In genomic region chr17:31655366-31655765, GRCm38 (mm10) we compare ENCODE assay signal across 18 mouse cellular contexts. TPM values are rescaled to one million over a fixed set of nuclear protein-coding genes. Genes with fewer than 3 reads are reported as not detected.
DNase-seq lines count a peak whose midpoint lies in the region; ATAC-seq and TF ChIP-seq lines count a peak whose summit lies in the region.
"Had no signal": no experiment of that assay in that cellular context is flagged by ENCODE, and none has a peak within 500 bp of the region (broad histone marks: within the 10 kb centered on the region; RNA-seq: fewer than 3 reads in every experiment).

No protein-coding gene starts in this region.

- peaks cover 43% of the 10 kb centered on the region for H3K36me3 ChIP-seq in liver, adult 2 months (ENCODE audit: control insufficient read depth, insufficient read depth, low read length)
- peaks cover 67% of the 10 kb centered on the region for H3K36me3 ChIP-seq in liver, embryonic 15.5 days (replicated peaks)
- H3K36me3 ChIP-seq in lung, postnatal 0 days (ENCODE audit: insufficient read depth, low read length) = peaks cover 32% of the 10 kb centered on the region; the same call in 1 of the 2 replicates

- no peak for DNase-seq in gastrocnemius, adult 2 months
- no peak for DNase-seq in gastrocnemius, postnatal 25 days
- peak; percentile 91 for DNase-seq in liver, adult 2 months (ENCODE audit: extremely low read depth, low read depth, low spot score)
- DNase-seq in liver = no peak
- peak; percentile 34 for DNase-seq in Patski (ENCODE audit: low read depth, low spot score)
- DNase-seq in lung, postnatal 0 days (ENCODE audit: low spot score) = no peak
- DNase-seq: heart, adult 11 months; layer of hippocampus, adult 9-11 months; lung, adult 2 months; spleen, adult 18-20 months had no signal

- peak overlapping the region; percentile 18; the same call in 1 of the 2 replicates for H3K4me2 ChIP-seq in liver, embryonic 15.5 days
- H3K4me2 ChIP-seq in lung, postnatal 0 days (replicated peaks; ENCODE audit: low read depth, low read length) = no peak overlapping the region

- peak overlapping the region; percentile 5 for H3K9ac ChIP-seq in liver, adult 2 months (ENCODE audit: low read depth, low read length)
- no peak overlapping the region for H3K9ac ChIP-seq in liver, embryonic 15.5 days
- no peak overlapping the region for H3K9ac ChIP-seq in lung, postnatal 0 days (replicated peaks; ENCODE audit: low read depth)

- intact Hi-C loops in gastrocnemius, adult 2 months (cut with DNase I) = loop anchor here (5.0 kb wide), 1 partner anchor 88 kb away; no protein-coding TSS in a partner anchor

- H3K27me3 ChIP-seq in liver, adult 2 months (ENCODE audit: control insufficient read depth, insufficient read depth, low read length) = no peaks in the 10 kb centered on the region
- H3K27me3 ChIP-seq in Patski = no peaks in the 10 kb centered on the region
- no peaks in the 10 kb centered on the region for H3K27me3 ChIP-seq in liver, embryonic 15.5 days
- no peaks in the 10 kb centered on the region for H3K27me3 ChIP-seq in lung, postnatal 0 days (replicated peaks; ENCODE audit: insufficient read depth, low read length)

- no peak for TF ChIP-seq POLR2A in liver, adult 2 months (IDR thresholded peaks at IDR 0.05; ENCODE audit: extremely low read depth, insufficient read depth, low read length)

- CTCF ChIA-PET in Patski (lab: Charles Lee) = interaction anchor here (1.0 to 1.3 kb wide), 2 partner anchors 44 to 136 kb away, joined by 3 read pairs; partner anchors contain the start of gene Wdr4

- WGBS in liver, adult 2 months = 21% methylated on average over 4 of the region's 4 CpGs
- 70% methylated on average over 4 of the region's 4 CpGs for WGBS in liver, embryonic 15.5 days (ENCODE audit: insufficient replicate concordance)
- 66% methylated on average over 4 of the region's 4 CpGs for WGBS in lung, postnatal 0 days

- peak overlapping the region; percentile 1; the same call in 1 of the 2 replicates for H3K27ac ChIP-seq in gastrocnemius, adult 2 months
- H3K27ac ChIP-seq in liver, adult 2 months (replicated peaks; ENCODE audit: insufficient read depth, low read depth, low read length) = peak overlapping the region; percentile 94
- H3K27ac ChIP-seq in liver, embryonic 15.5 days (replicated peaks) = peak overlapping the region; percentile 49; the same call in 1 of the 2 replicates
- H3K27ac ChIP-seq in lung, postnatal 0 days (ENCODE audit: low read length) = no peak overlapping the region

- in situ Hi-C loops in Patski (cut with MboI; ENCODE audit: low pct_unique_long_range_greater_than_20kb) = no loop called here

- no peak for TF ChIP-seq EP300 in lung, postnatal 0 days (IDR thresholded peaks at IDR 0.05)

- no peak overlapping the region for H3K4me3 ChIP-seq in gastrocnemius, adult 2 months
- H3K4me3 ChIP-seq in liver, adult 2 months (ENCODE audit: insufficient read depth, low read depth, low read length) = no peak overlapping the region
- H3K4me3 ChIP-seq in liver, embryonic 15.5 days (replicated peaks) = no peak overlapping the region
- H3K4me3 ChIP-seq in lung, postnatal 0 days (ENCODE audit: low read depth, low read length) = no peak overlapping the region

- peak; percentile 36 for ATAC-seq in Patski
- ATAC-seq in liver, embryonic 15.5 days (ENCODE audit: insufficient read depth) = no peak
- no peak for ATAC-seq in lung, postnatal 0 days
- ATAC-seq in megakaryocyte-erythroid progenitor cell, adult 5-6 weeks (replicated peaks; ENCODE audit: low FRiP score, low TSS enrichment, poor library complexity, severe bottlenecking) = no peak

- TF ChIP-seq CTCF in gastrocnemius, adult 2 months (IDR thresholded peaks at IDR 0.05) = no peak
- no peak for TF ChIP-seq CTCF in liver, adult 2 months (IDR thresholded peaks at IDR 0.05; ENCODE audit: low read depth, low read length)
- TF ChIP-seq CTCF in Patski (IDR thresholded peaks at IDR 0.05) = no peak
- TF ChIP-seq CTCF in lung, postnatal 0 days (IDR thresholded peaks at IDR 0.05) = no peak

- peaks cover 15% of the 10 kb centered on the region for H3K4me1 ChIP-seq in liver, adult 2 months (ENCODE audit: control insufficient read depth, insufficient read depth, low read length)
- H3K4me1 ChIP-seq in liver, embryonic 15.5 days (replicated peaks) = peaks cover 58% of the 10 kb centered on the region
- H3K4me1 ChIP-seq in lung, postnatal 0 days (ENCODE audit: insufficient read depth, low read depth, low read length) = peaks cover 12% of the 10 kb centered on the region; the same call in 1 of the 2 replicates

- POLR2A ChIA-PET in Patski (lab: Charles Lee) = interaction anchor here (0.9 to 1.3 kb wide), 3 partner anchors 84 to 127 kb away, joined by 3 read pairs; no protein-coding TSS in a partner anchor

- no peaks in the 10 kb centered on the region for H3K9me3 ChIP-seq in liver, embryonic 15.5 days (replicated peaks)
- H3K9me3 ChIP-seq in lung, postnatal 0 days (ENCODE audit: low read length) = no peaks in the 10 kb centered on the region

- peaks cover 26% of the 10 kb centered on the region for H3K79me2 ChIP-seq in liver, adult 2 months (ENCODE audit: control insufficient read depth, insufficient read depth, low read length)

RNA-seq across cellular contexts. Expression of gene U2af1, which starts 3.3 kb away (rescaled TPM):
- 10 to 100 TPM; 67.8 to 68.3 TPM for total RNA-seq in gastrocnemius, adult 2 months (2021)
- 10 to 100 TPM; 57.1 to 65.9 TPM for total RNA-seq in gastrocnemius, postnatal 25 days (2021)
- 53.5 and 57.1 TPM in 2 replicates for total RNA-seq in liver, adult 2 months (2014; rRNA removed)
- polyA plus RNA-seq in liver, adult 2 months (2012; rRNA removed) = 40.4 and 42.7 TPM in 2 replicates
- 167 TPM for polyA plus RNA-seq in Patski (2021)
- polyA plus RNA-seq in liver, embryonic 15.5 days (2015; fragmentation: Nextera tagmentation; extraction: Ambion mirVana) = 138 and 139 TPM in 2 replicates
- 151 and 161 TPM in 2 replicates for polyA plus RNA-seq in lung, postnatal 0 days (2015; fragmentation: Nextera tagmentation; extraction: Ambion mirVana)
- total RNA-seq in megakaryocyte-erythroid progenitor cell, adult 5-6 weeks (2014; fragmentation: Nextera tagmentation) = 178 and 219 TPM in 2 replicates
- 310 and 385 TPM in 2 replicates for total RNA-seq in megakaryocyte-erythroid progenitor cell, adult 5-6 weeks (2017)

RNA-seq across cellular contexts. Expression of gene Cbs, which starts 18.3 kb away (rescaled TPM):
- total RNA-seq in gastrocnemius, adult 2 months (2021) = under 1 TPM; 0.82 to 0.95 TPM
- total RNA-seq in gastrocnemius, postnatal 25 days (2021) = 1 to 10 TPM in 1 of 2 experiments, under 1 TPM in 1; 0.59 to 1.7 TPM
- total RNA-seq in liver, adult 2 months (2014; rRNA removed) = 236 and 490 TPM in 2 replicates
- polyA plus RNA-seq in liver, adult 2 months (2012; rRNA removed) = 782 and 968 TPM in 2 replicates
- polyA plus RNA-seq in Patski (2021) = 17.4 TPM
- 35.7 and 50.7 TPM in 2 replicates for polyA plus RNA-seq in liver, embryonic 15.5 days (2015; fragmentation: Nextera tagmentation; extraction: Ambion mirVana)
- 1.2 and 1.4 TPM in 2 replicates for polyA plus RNA-seq in lung, postnatal 0 days (2015; fragmentation: Nextera tagmentation; extraction: Ambion mirVana)
- not detected in 2 replicates for total RNA-seq in megakaryocyte-erythroid progenitor cell, adult 5-6 weeks (2014; fragmentation: Nextera tagmentation)
- 2.4 TPM in 1 of 2 replicates, not detected in the other for total RNA-seq in megakaryocyte-erythroid progenitor cell, adult 5-6 weeks (2017)
- total RNA-seq: hematopoietic stem cell, adult 5-6 weeks; monocyte, adult 5-6 weeks had no signal

RNA-seq across cellular contexts. Expression of gene Cryaa, which starts 22.2 kb away (rescaled TPM):
- total RNA-seq in gastrocnemius, adult 2 months (2021) = not detected
- not detected for total RNA-seq in gastrocnemius, postnatal 25 days (2021)
- not detected in 2 replicates for total RNA-seq in liver, adult 2 months (2014; rRNA removed)
- not detected in 2 replicates for polyA plus RNA-seq in liver, adult 2 months (2012; rRNA removed)
- not detected for polyA plus RNA-seq in Patski (2021)
- polyA plus RNA-seq in liver, embryonic 15.5 days (2015; fragmentation: Nextera tagmentation; extraction: Ambion mirVana) = not detected in 2 replicates
- 0.76 and 1.2 TPM in 2 replicates for polyA plus RNA-seq in lung, postnatal 0 days (2015; fragmentation: Nextera tagmentation; extraction: Ambion mirVana)
- not detected in 2 replicates for total RNA-seq in megakaryocyte-erythroid progenitor cell, adult 5-6 weeks (2014; fragmentation: Nextera tagmentation)
- total RNA-seq in megakaryocyte-erythroid progenitor cell, adult 5-6 weeks (2017) = not detected in 2 replicates
- total RNA-seq: adrenal gland, postnatal 10 days; hematopoietic stem cell, adult 5-6 weeks; left cerebral cortex, postnatal 25 days; monocyte, adult 5-6 weeks had no signal
- polyA plus RNA-seq: C2C12; testis, adult 2 months had no signal

Comparison
In these comparisons a context has a peak if more than half of its experiments do, and no peak if none do; other contexts are left out.
1. DNase-seq: peak in liver, adult 2 months (single experiment) and Patski (single experiment); none in gastrocnemius, adult 2 months (single experiment), gastrocnemius, postnatal 25 days (single experiment), liver (single experiment) and lung, postnatal 0 days (single experiment).
2. RNA of gene Cbs, which starts 18.3 kb away (total RNA-seq): 236 to 490 TPM in liver, adult 2 months; 2.4 TPM in megakaryocyte-erythroid progenitor cell, adult 5-6 weeks, 0.59 to 1.7 TPM in gastrocnemius, postnatal 25 days and 0.82 to 0.95 TPM in gastrocnemius, adult 2 months; every median in the first group is over 10 times any median in the second.